Mouse (Mus musculus) gastrocnemius, postnatal 4 days (tissue): ENCODE measurements around the gene Alppl2. TPM values are rescaled to one million over a fixed set of nuclear protein-coding genes. Genes with fewer than 3 reads are reported as not detected.

Source experiments
- DNase-seq, 2 experiments: peaks; one replicate each; pipeline ENCODE4 v3.0.0; 2021 to 2022; ENCODE audit warnings: low spot score in 2 of 2, mixed read lengths in 2 of 2
- long read RNA-seq, 2 experiments: library from polyadenylated mRNA; stranded (forward); transcript quantifications; one replicate each; pipeline ENCODE4 v2.0.0; 2021
- total RNA-seq, 2 experiments: library from RNA; stranded (reverse); gene quantifications; 2 replicates each; pipeline ENCODE4 v1.2.3; 2021

Alppl2 gene
- not detected for total RNA-seq
- long read RNA-seq, experiment 1, result 0 reads
- long read RNA-seq, experiment 2, result 0 reads

DNA sequence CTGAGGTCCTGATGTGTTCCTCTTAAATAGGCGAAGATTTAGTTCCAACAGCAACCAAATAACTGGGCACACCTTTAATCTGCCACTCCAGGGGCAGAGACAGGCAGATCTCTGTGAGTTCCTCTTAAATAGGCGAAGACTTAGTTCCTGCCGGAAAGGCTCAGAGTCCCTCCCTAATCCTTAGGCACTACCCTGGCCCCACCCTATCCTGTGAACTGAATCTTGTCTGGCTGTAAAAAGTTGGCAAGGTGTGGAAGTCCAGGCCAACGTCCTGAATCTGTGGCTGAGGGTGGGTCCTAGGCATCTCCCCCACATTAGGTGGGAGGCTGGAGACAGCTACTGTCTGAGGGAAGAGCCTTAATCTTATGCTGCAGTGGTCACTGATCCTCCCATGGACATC is at the start of gene Alppl2:
Alppl2 (minus strand) TSS at position 101 of the 400 bp plus-strand sequence.
- no peak for DNase-seq

DNA sequence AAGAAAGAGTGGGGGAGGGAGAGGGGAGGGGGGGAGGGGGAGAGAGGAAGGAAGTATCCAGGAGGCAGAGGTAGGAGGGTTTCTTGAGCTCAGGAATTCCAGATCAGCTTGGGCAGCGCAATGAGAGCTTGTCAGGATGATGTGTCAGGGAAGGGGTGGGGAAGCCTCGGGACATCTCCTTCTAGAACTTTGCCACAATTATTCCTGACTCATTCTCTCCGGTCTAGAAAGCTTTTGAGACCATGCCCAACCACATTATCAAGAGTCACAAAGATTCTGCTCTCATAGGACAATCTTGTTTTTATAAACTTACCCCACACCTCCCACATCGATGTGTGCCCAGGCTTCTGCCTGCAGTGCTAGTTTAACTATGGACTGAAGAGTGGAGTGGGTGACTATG is 42.1 kb upstream of the Alppl2 start:
- DNase-seq, result no peak

- DNase-seq, result no peak
These were observed 37.7 kb upstream of the Alppl2 start for GRCm38 (mm10) chr1:87127206-87128030.

- no peak for DNase-seq
These were observed 34.9 kb upstream of the Alppl2 start, which contains the start of gene Akp3 for GRCm38 (mm10) chr1:87124673-87125072. Gene Akp3 (plus strand): TSS chr1:87124973.

GRCm38 (mm10) chr1:87114784-87115183 is 25.1 kb upstream of the Alppl2 start:
- DNase-seq, result no peak

- DNase-seq, result peak in 1 of 2 experiments; percentile 44
These were observed 22.1 kb upstream of the Alppl2 start for GRCm38 (mm10) chr1:87111719-87112354.

DNA sequence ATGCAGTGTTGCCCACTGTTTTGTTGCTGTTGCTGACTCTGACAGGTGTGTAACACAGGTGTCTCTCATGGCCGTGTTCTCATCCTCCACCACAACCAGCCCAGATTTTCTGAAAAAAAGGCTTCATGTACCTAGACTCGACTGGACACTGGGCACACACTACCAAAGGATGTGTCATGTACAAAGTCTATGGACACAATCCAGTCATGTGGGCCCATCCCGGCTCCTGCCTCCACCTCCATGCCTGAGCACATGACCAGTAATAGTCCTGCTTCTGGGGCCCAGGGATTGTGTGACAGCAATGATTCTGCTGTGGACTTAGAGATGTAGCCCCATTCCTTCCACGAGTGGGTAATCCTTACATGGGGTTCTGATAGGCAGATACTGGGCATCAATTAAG is 18.8 kb upstream of the Alppl2 start:
- DNase-seq, result no peak

DNA sequence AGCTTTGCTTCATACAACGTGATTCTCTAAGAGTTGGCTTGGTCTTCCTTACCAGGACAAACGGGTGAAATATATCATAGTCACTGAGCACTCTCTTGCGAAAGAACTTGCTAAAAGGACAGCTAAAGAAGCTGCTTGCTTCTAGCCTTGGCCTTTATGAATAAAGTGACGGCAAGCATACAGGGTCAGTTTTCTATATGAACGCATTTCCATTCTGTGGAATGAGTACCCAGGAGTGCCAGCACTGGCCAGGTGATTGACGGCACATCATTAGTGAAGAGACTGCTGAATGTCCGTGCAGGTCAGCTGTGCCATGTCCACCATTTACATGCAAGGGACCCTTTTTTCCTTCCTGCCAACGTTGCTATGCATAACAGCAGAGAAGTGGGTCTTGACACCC is 16.8 kb upstream of the Alppl2 start:
- DNase-seq, result no peak

- DNase-seq, result no peak
These were observed 14.2 kb upstream of the Alppl2 start for GRCm38 (mm10) chr1:87103936-87104335.

- DNase-seq, result no peak
These were observed 12.4 kb upstream of the Alppl2 start for GRCm38 (mm10) chr1:87102114-87102513.

GRCm38 (mm10) chr1:87101411-87101810 is 11.7 kb upstream of the Alppl2 start, which contains the start of gene Alpi:
Gene Alpi (minus strand): TSS chr1:87101606.
- DNase-seq, result no peak

- peak; percentile 67 to 72 for DNase-seq
These were observed 8.7 kb upstream of the Alppl2 start for GRCm38 (mm10) chr1:87098358-87098975.

GRCm38 (mm10) chr1:87095642-87096041 is 5.9 kb upstream of the Alppl2 start:
- no peak for DNase-seq

DNA sequence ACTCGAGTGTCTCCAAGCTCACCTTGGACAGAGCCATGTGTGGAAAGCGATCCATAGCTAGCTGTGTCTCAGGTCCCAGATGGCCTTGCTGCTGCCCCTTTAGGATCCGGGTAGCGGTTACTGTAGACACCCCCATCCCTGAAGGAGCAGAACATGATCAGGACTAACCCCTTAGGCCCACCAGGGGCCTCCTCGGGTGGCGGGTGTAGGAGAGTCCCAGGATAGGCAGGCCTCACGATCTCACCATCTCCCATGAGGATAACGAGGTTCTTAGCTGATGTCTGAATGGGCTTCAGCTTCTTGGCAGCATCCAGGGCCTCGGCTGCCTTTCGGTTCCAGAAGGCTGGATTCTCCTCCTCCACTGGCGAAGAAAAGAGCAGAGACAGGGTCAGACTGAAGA is 477 bp downstream of the Alppl2 start:
- no peak for DNase-seq

DNA sequence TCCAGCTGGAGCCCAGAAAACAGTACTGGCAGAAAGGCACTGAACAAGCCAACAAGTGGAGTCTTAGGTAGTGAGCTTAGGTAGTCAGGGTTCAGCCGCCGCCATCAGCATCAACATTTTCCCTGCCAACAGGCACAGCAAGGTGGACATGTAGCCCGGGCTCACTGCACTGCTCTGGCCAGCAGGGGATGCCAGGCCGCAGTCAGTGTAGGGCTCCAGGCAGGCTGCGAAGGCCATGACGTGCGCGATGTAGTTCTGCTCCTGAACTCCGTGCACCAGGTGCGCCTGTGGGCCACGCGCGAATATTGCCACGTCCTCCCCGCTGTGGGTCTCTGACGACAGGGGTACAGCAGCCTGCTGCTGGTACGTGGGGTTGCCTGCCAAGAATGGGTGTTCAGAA is 2.8 kb downstream of the Alppl2 start:
- no peak for DNase-seq

DNA sequence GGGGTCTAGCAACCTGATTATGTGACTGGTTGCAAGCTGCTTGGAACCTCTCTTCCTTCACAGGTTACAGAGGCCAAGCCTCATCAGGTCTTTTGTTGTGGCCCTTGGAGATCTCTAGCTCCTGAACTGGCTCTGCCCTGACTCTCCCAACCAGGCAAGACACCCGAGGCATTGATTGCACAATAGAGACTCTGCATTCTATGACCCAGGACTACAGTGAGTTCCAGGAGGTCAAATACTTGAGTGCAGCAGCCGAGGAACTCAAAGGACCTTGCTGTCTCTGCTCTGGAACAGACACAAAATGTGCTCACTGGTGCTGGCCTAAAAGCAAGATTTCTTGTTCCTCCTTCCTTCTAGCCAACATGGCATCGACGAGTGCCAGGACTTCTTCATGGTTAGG is 3.5 kb downstream of the Alppl2 start:
- DNase-seq, result no peak

GRCm38 (mm10) chr1:87073776-87074175 is 16.0 kb downstream of the Alppl2 start:
- DNase-seq, result no peak

DNA sequence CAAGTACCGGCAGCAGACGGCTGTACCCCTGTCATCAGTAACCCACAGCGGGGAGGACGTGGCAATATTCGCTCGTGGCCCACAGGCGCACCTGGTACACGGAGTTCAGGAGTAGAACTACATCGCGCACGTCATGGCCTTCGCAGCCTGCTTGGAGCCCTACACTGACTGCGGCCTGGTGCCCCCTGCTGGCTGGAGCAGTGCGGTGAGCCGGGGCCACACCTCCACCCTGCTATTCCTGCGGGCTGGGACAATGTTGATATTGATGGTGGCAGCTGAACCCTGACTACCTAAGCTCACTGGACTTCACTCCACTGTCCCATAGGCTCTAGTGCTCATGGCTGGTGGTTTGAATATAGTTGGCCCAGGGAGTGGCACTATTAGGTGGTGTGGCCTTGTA is 19.0 kb downstream of the Alppl2 start:
- DNase-seq, result no peak

DNA sequence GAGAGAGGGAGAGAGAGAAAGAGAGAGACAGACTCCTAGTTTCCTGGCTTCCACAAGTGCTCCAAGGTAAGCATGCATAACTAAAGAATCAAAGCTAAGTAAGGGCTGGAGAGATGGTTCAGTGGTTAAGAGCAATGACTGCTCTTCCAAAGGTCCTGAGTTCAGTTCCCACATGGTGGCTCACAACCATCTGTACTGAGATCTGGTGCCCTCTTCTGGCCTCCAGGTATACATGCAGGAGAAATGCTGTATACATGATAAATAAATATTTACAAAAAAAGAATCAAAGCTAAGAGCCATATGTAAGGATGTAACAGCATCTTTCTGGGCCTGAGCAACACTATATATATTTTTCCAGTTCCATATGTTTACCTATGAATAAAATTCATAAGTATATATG is 28.8 kb downstream of the Alppl2 start:
- DNase-seq, result no peak

DNA sequence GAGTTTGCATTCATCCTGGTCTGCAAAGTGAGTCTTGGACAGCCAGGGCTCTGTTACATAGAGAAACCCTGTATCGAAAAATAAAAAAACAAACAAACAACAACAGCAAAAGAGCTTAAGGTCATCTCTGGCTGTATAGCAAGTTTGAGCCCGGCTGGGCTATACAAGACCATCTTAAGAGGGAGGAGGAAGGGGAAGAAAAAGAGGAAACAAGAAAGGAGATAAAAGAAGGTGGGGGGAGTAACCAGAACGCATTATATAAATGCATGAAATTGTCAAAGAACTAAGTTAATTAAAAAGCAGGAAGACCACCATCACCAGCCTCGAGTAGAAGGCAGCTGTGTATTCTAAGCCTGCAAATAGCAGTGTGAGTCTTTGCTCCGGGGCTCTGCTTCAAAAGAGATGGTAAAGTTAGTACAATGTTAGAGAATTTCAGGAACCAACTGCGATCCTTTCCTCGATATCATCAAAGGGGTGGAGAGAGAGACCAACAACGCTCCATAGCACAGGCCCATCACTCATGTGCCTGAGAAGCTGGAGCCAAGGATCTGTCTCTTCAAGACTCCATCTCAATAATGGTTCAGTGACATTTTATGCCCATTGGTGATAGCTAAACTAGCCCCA is 30.6 kb downstream of the Alppl2 start:
- DNase-seq, result no peak

DNA sequence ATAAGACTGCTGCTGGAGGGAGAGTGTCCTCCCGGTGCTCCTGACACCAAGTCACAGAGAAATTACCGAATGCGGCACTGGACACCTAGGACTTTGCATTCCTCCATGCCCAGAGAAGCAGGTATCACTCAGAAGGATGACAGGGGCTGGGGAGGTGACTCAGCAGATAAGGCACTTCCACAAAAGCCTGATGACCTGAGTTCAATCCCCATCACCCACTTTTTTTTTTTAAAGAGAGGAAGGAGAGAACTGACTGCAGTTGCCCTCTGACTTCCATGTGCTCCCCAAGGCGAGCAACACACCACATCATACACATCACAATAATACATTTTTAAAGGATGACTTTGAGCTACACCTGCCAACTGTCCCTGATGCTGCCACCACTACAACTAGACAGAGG is 32.7 kb downstream of the Alppl2 start:
- no peak for DNase-seq

DNA sequence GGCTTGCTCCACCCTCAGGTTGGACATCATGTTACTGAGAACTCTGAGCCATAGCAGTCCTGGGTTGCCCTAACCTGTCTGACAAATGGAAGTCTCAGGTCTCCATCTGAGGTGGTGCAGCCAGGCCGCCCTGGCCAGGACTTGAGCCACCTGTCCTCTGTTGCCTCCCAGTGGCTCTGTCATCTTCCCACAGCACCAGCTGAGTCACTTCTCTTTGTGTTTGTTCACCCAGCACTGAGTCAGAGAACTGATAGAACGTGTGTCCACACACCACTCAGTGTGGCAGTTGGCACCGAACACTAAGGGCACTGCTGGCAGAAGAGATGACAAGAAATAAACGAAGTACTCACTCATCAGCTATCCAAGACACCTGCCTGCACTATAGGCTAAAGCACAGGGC is 38.4 kb downstream of the Alppl2 start:
- DNase-seq, result no peak
